Mouse (Mus musculus): ENCODE measurements around the gene Olfr1341. TPM values are rescaled to one million over a fixed set of nuclear protein-coding genes. Genes with fewer than 3 reads are reported as not detected.

Gene Olfr1341
- polyA plus RNA-seq, 1 experiment, result 0.16 TPM

- TF ChIP-seq POLR2A (IDR thresholded peaks at IDR 0.05; ENCODE audit: low read depth, low read length) (no peak), CTCF (IDR thresholded peaks at IDR 0.05; ENCODE audit: borderline replicate concordance, insufficient read depth, low read length) (no peak)
- H3K27ac ChIP-seq (ENCODE audit: insufficient read depth, low read length), result no peak overlapping the region
- H3K4me1 ChIP-seq (ENCODE audit: control insufficient read depth, insufficient read depth, low read length), result no peaks in the 10 kb centered on the region
- no peak overlapping the region for H3K4me3 ChIP-seq (ENCODE audit: insufficient read depth, low read length)
Observed at GRCm38 (mm10) chr4:118739574-118739973, 36.3 kb downstream of the Olfr1341 start.

GRCm38 (mm10) chr4:118740988-118741698 is 37.8 kb downstream of the Olfr1341 start:
- no peak overlapping the region for H3K4me3 ChIP-seq (ENCODE audit: insufficient read depth, low read length)
- H3K27ac ChIP-seq (ENCODE audit: insufficient read depth, low read length), result no peak overlapping the region
- no peak for TF ChIP-seq POLR2A (IDR thresholded peaks at IDR 0.05; ENCODE audit: low read depth, low read length)
- no peak for TF ChIP-seq CTCF (IDR thresholded peaks at IDR 0.05; ENCODE audit: borderline replicate concordance, insufficient read depth, low read length)
- H3K4me1 ChIP-seq (ENCODE audit: control insufficient read depth, insufficient read depth, low read length), result no peaks in the 10 kb centered on the region

GRCm38 (mm10) chr4:118741881-118742280 is 38.6 kb downstream of the Olfr1341 start:
- H3K27ac ChIP-seq (ENCODE audit: insufficient read depth, low read length), result no peak overlapping the region
- TF ChIP-seq CTCF (IDR thresholded peaks at IDR 0.05; ENCODE audit: borderline replicate concordance, insufficient read depth, low read length) (no peak), POLR2A (IDR thresholded peaks at IDR 0.05; ENCODE audit: low read depth, low read length) (no peak)
- no peaks in the 10 kb centered on the region for H3K4me1 ChIP-seq (ENCODE audit: control insufficient read depth, insufficient read depth, low read length)
- H3K4me3 ChIP-seq (ENCODE audit: insufficient read depth, low read length), result no peak overlapping the region

GRCm38 (mm10) chr4:118758637-118759036 is 55.3 kb downstream of the Olfr1341 start, which contains the start of gene Olfr1338:
Olfr1338 (minus strand) TSS chr4:118758737.
- no peaks in the 10 kb centered on the region for H3K4me1 ChIP-seq (ENCODE audit: control insufficient read depth, insufficient read depth, low read length)
- no peak within 1 kb of the TSS for H3K27ac ChIP-seq (ENCODE audit: insufficient read depth, low read length)
- TF ChIP-seq POLR2A (IDR thresholded peaks at IDR 0.05; ENCODE audit: low read depth, low read length) (no peak), CTCF (IDR thresholded peaks at IDR 0.05; ENCODE audit: borderline replicate concordance, insufficient read depth, low read length) (no peak)
- H3K4me3 ChIP-seq (ENCODE audit: insufficient read depth, low read length), result no peak within 1 kb of the TSS

Other genes starting within 250 kb of the Olfr1341 start
- not detected in 2 replicates for gene Mpl, start 246.0 kb upstream of the Olfr1341 start, polyA plus RNA-seq (2011; ENCODE audit: insufficient read length, low read depth, missing spikeins)
- not detected in 2 replicates for gene Tie1, start 213.5 kb upstream of the Olfr1341 start, polyA plus RNA-seq (2011; ENCODE audit: insufficient read length, low read depth, missing spikeins)
- not detected in 2 replicates for gene 2610528J11Rik, start 176.5 kb upstream of the Olfr1341 start, polyA plus RNA-seq (2011; ENCODE audit: insufficient read length, low read depth, missing spikeins)
- 0.95 TPM in 1 of 2 replicates, not detected in the other for gene Tmem125, start 159.5 kb upstream of the Olfr1341 start, polyA plus RNA-seq (2011; ENCODE audit: insufficient read length, low read depth, missing spikeins)
- not detected in 2 replicates for gene Cfap57, start 82.7 kb upstream of the Olfr1341 start, polyA plus RNA-seq (2011; ENCODE audit: insufficient read length, low read depth, missing spikeins)
- gene Ebna1bp2, start 82.7 kb upstream of the Olfr1341 start, polyA plus RNA-seq (2011; ENCODE audit: insufficient read length, low read depth, missing spikeins), result 66.1 and 75.0 TPM in 2 replicates
- not detected in 2 replicates for gene Olfr62, start 44.6 kb upstream of the Olfr1341 start, polyA plus RNA-seq (2011; ENCODE audit: insufficient read length, low read depth, missing spikeins)
- not detected in 2 replicates for gene Olfr1342, start 10.8 kb upstream of the Olfr1341 start, polyA plus RNA-seq (2011; ENCODE audit: insufficient read length, low read depth, missing spikeins)
- not detected in 2 replicates for gene Olfr1340, start 16.6 kb downstream of the Olfr1341 start, polyA plus RNA-seq (2011; ENCODE audit: insufficient read length, low read depth, missing spikeins)
- gene Olfr1339, start 28.7 kb downstream of the Olfr1341 start, polyA plus RNA-seq (2011; ENCODE audit: insufficient read length, low read depth, missing spikeins), result not detected in 2 replicates
- not detected in 2 replicates for gene Olfr1338, start 55.2 kb downstream of the Olfr1341 start, polyA plus RNA-seq (2011; ENCODE audit: insufficient read length, low read depth, missing spikeins)
- gene Olfr1337, start 79.1 kb downstream of the Olfr1341 start, polyA plus RNA-seq (2011; ENCODE audit: insufficient read length, low read depth, missing spikeins), result not detected in 2 replicates
- not detected in 2 replicates for gene Olfr1335, start 106.4 kb downstream of the Olfr1341 start, polyA plus RNA-seq (2011; ENCODE audit: insufficient read length, low read depth, missing spikeins)
- not detected in 2 replicates for gene Olfr1333, start 132.8 kb downstream of the Olfr1341 start, polyA plus RNA-seq (2011; ENCODE audit: insufficient read length, low read depth, missing spikeins)
- gene Olfr1331, start 161.1 kb downstream of the Olfr1341 start, polyA plus RNA-seq (2011; ENCODE audit: insufficient read length, low read depth, missing spikeins), result not detected in 2 replicates
- gene Olfr1330, start 185.1 kb downstream of the Olfr1341 start, polyA plus RNA-seq (2011; ENCODE audit: insufficient read length, low read depth, missing spikeins), result 0.51 TPM in 1 of 2 replicates, not detected in the other
- not detected in 2 replicates for gene Olfr1329, start 213.9 kb downstream of the Olfr1341 start, polyA plus RNA-seq (2011; ENCODE audit: insufficient read length, low read depth, missing spikeins)
- not detected in 2 replicates for gene Olfr1328, start 235.1 kb downstream of the Olfr1341 start, polyA plus RNA-seq (2011; ENCODE audit: insufficient read length, low read depth, missing spikeins)